Mouse (Mus musculus): Measurements from ENCODE around the gene Cep112. TPM values are rescaled to one million over a fixed set of nuclear protein-coding genes. Genes with fewer than 3 reads are reported as not detected.

Cep112 gene
- polyA plus RNA-seq, 1 experiment: 17.0 TPM

- H3K36me3 ChIP-seq (ENCODE audit: control insufficient read depth, insufficient read depth, low read length, poor library complexity, severe bottlenecking): no peaks in the 10 kb centered on the region
- no peak overlapping the region for H3K9ac ChIP-seq (ENCODE audit: low read depth, poor library complexity, severe bottlenecking)
- no peak for TF ChIP-seq POLR2A (IDR thresholded peaks at IDR 0.05; ENCODE audit: insufficient read depth, low read length)
- TF ChIP-seq EP300 (IDR thresholded peaks at IDR 0.05; ENCODE audit: insufficient read depth, low read depth, low read length): no peak
- TF ChIP-seq CTCF (IDR thresholded peaks at IDR 0.05; ENCODE audit: low read depth, low read length): no peak
- H3K27ac ChIP-seq (ENCODE audit: insufficient read depth, low read length): no peak overlapping the region
- H3K27me3 ChIP-seq (ENCODE audit: control insufficient read depth, insufficient read depth, low read length, poor library complexity, severe bottlenecking): no peaks in the 10 kb centered on the region
- no peaks in the 10 kb centered on the region for H3K9me3 ChIP-seq (replicated peaks; ENCODE audit: control insufficient read depth, insufficient read depth, low read length, poor library complexity, severe bottlenecking)
- H3K4me1 ChIP-seq (ENCODE audit: control insufficient read depth, insufficient read depth, low read length): no peaks in the 10 kb centered on the region
- H3K4me3 ChIP-seq (ENCODE audit: low read depth, low read length): no peak overlapping the region
Observed at GRCm38 (mm10) chr11:108483976-108484375, 59.0 kb downstream of the Cep112 start.

GRCm38 (mm10) chr11:108488256-108488655 lies 63.3 kb downstream of the Cep112 start:
- Histone ChIP-seq H3K27ac (ENCODE audit: insufficient read depth, low read length) (no peak overlapping the region), H3K9me3 (replicated peaks; ENCODE audit: control insufficient read depth, insufficient read depth, low read length, poor library complexity, severe bottlenecking) (no peaks in the 10 kb centered on the region), H3K36me3 (ENCODE audit: control insufficient read depth, insufficient read depth, low read length, poor library complexity, severe bottlenecking) (no peaks in the 10 kb centered on the region), H3K4me1 (ENCODE audit: control insufficient read depth, insufficient read depth, low read length) (no peaks in the 10 kb centered on the region), H3K9ac (ENCODE audit: low read depth, poor library complexity, severe bottlenecking) (no peak overlapping the region), H3K4me3 (ENCODE audit: low read depth, low read length) (no peak overlapping the region), H3K27me3 (ENCODE audit: control insufficient read depth, insufficient read depth, low read length, poor library complexity, severe bottlenecking) (no peaks in the 10 kb centered on the region)
- TF ChIP-seq EP300 (IDR thresholded peaks at IDR 0.05; ENCODE audit: insufficient read depth, low read depth, low read length) (no peak), CTCF (IDR thresholded peaks at IDR 0.05; ENCODE audit: low read depth, low read length) (no peak), POLR2A (IDR thresholded peaks at IDR 0.05; ENCODE audit: insufficient read depth, low read length) (no peak)

GRCm38 (mm10) chr11:108489863-108490262 lies 64.9 kb downstream of the Cep112 start:
- Histone ChIP-seq H3K9me3 (replicated peaks; ENCODE audit: control insufficient read depth, insufficient read depth, low read length, poor library complexity, severe bottlenecking) (no peaks in the 10 kb centered on the region), H3K27me3 (ENCODE audit: control insufficient read depth, insufficient read depth, low read length, poor library complexity, severe bottlenecking) (no peaks in the 10 kb centered on the region), H3K27ac (ENCODE audit: insufficient read depth, low read length) (no peak overlapping the region), H3K36me3 (ENCODE audit: control insufficient read depth, insufficient read depth, low read length, poor library complexity, severe bottlenecking) (no peaks in the 10 kb centered on the region), H3K4me1 (ENCODE audit: control insufficient read depth, insufficient read depth, low read length) (no peaks in the 10 kb centered on the region), H3K9ac (ENCODE audit: low read depth, poor library complexity, severe bottlenecking) (no peak overlapping the region), H3K4me3 (ENCODE audit: low read depth, low read length) (no peak overlapping the region)
- TF ChIP-seq EP300 (IDR thresholded peaks at IDR 0.05; ENCODE audit: insufficient read depth, low read depth, low read length) (no peak), POLR2A (IDR thresholded peaks at IDR 0.05; ENCODE audit: insufficient read depth, low read length) (no peak), CTCF (IDR thresholded peaks at IDR 0.05; ENCODE audit: low read depth, low read length) (no peak)

GRCm38 (mm10) chr11:108508190-108508589 lies 83.2 kb downstream of the Cep112 start:
- H3K9me3 ChIP-seq (replicated peaks; ENCODE audit: control insufficient read depth, insufficient read depth, low read length, poor library complexity, severe bottlenecking): no peaks in the 10 kb centered on the region
- H3K4me3 ChIP-seq (ENCODE audit: low read depth, low read length): no peak overlapping the region
- H3K4me1 ChIP-seq (ENCODE audit: control insufficient read depth, insufficient read depth, low read length): no peaks in the 10 kb centered on the region
- no peak overlapping the region for H3K27ac ChIP-seq (ENCODE audit: insufficient read depth, low read length)
- no peak for TF ChIP-seq POLR2A (IDR thresholded peaks at IDR 0.05; ENCODE audit: insufficient read depth, low read length)
- no peak for TF ChIP-seq EP300 (IDR thresholded peaks at IDR 0.05; ENCODE audit: insufficient read depth, low read depth, low read length)
- no peak for TF ChIP-seq CTCF (IDR thresholded peaks at IDR 0.05; ENCODE audit: low read depth, low read length)
- no peaks in the 10 kb centered on the region for H3K36me3 ChIP-seq (ENCODE audit: control insufficient read depth, insufficient read depth, low read length, poor library complexity, severe bottlenecking)
- no peak overlapping the region for H3K9ac ChIP-seq (ENCODE audit: low read depth, poor library complexity, severe bottlenecking)
- H3K27me3 ChIP-seq (ENCODE audit: control insufficient read depth, insufficient read depth, low read length, poor library complexity, severe bottlenecking): no peaks in the 10 kb centered on the region

- H3K36me3 ChIP-seq (ENCODE audit: control insufficient read depth, insufficient read depth, low read length, poor library complexity, severe bottlenecking): no peaks in the 10 kb centered on the region
- H3K4me3 ChIP-seq (ENCODE audit: low read depth, low read length): no peak overlapping the region
- no peak overlapping the region for H3K27ac ChIP-seq (ENCODE audit: insufficient read depth, low read length)
- no peaks in the 10 kb centered on the region for H3K9me3 ChIP-seq (replicated peaks; ENCODE audit: control insufficient read depth, insufficient read depth, low read length, poor library complexity, severe bottlenecking)
- H3K4me1 ChIP-seq (ENCODE audit: control insufficient read depth, insufficient read depth, low read length): no peaks in the 10 kb centered on the region
- H3K27me3 ChIP-seq (ENCODE audit: control insufficient read depth, insufficient read depth, low read length, poor library complexity, severe bottlenecking): no peaks in the 10 kb centered on the region
- H3K9ac ChIP-seq (ENCODE audit: low read depth, poor library complexity, severe bottlenecking): no peak overlapping the region
- TF ChIP-seq EP300 (IDR thresholded peaks at IDR 0.05; ENCODE audit: insufficient read depth, low read depth, low read length) (no peak), CTCF (IDR thresholded peaks at IDR 0.05; ENCODE audit: low read depth, low read length) (no peak), POLR2A (IDR thresholded peaks at IDR 0.05; ENCODE audit: insufficient read depth, low read length) (no peak)
Observed at GRCm38 (mm10) chr11:108527725-108528363, 102.9 kb downstream of the Cep112 start.

GRCm38 (mm10) chr11:108532901-108533300 lies 107.9 kb downstream of the Cep112 start:
- Histone ChIP-seq H3K4me1 (ENCODE audit: control insufficient read depth, insufficient read depth, low read length) (no peaks in the 10 kb centered on the region), H3K9me3 (replicated peaks; ENCODE audit: control insufficient read depth, insufficient read depth, low read length, poor library complexity, severe bottlenecking) (no peaks in the 10 kb centered on the region), H3K36me3 (ENCODE audit: control insufficient read depth, insufficient read depth, low read length, poor library complexity, severe bottlenecking) (no peaks in the 10 kb centered on the region), H3K4me3 (ENCODE audit: low read depth, low read length) (no peak overlapping the region), H3K9ac (ENCODE audit: low read depth, poor library complexity, severe bottlenecking) (no peak overlapping the region), H3K27ac (ENCODE audit: insufficient read depth, low read length) (no peak overlapping the region), H3K27me3 (ENCODE audit: control insufficient read depth, insufficient read depth, low read length, poor library complexity, severe bottlenecking) (no peaks in the 10 kb centered on the region)
- TF ChIP-seq CTCF (IDR thresholded peaks at IDR 0.05; ENCODE audit: low read depth, low read length) (no peak), EP300 (IDR thresholded peaks at IDR 0.05; ENCODE audit: insufficient read depth, low read depth, low read length) (no peak)

Measured in ES-Bruce4 (cell line).